Mouse (Mus musculus): ENCODE data around the gene Atp6v1g1. TPM values are rescaled to one million over a fixed set of nuclear protein-coding genes. Genes with fewer than 3 reads are reported as not detected.

Atp6v1g1 gene
- polyA plus RNA-seq, 1 experiment from 2014 or later = 125 TPM

DNA sequence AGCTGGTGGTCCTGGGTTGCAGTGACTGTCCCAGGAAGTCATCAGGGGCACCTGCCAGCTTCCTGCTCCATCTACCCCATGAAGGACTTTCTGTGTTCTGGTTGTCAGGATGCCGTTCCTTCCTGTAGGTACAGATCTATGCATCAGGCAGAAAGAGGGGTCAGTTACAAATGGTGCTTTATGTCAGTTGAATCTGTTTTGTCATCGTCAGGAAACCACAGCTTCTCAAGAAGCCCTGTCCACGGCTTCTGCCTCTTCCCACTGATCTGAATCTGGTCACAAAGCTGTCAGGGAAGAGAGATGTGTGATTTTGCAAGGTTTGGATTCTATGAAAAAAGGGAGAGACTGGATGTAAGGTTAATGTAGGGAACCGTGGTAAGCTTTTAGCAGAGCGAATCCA, 29.6 kb upstream of the Atp6v1g1 start:
- no peak overlapping the region for H3K27ac ChIP-seq
- no peak overlapping the region for H3K4me3 ChIP-seq (replicated peaks)
- DNase-seq (no peak), ATAC-seq (ENCODE audit: low read depth) (no peak)
- H3K4me1 ChIP-seq (replicated peaks) = no peaks in the 10 kb centered on the region
- no peaks in the 10 kb centered on the region; the same call in 1 of the 2 replicates for H3K27me3 ChIP-seq
- no peak overlapping the region for H3K4me2 ChIP-seq
- no peak overlapping the region for H3K9ac ChIP-seq
- H3K36me3 ChIP-seq = no peaks in the 10 kb centered on the region
- 26% methylated on average over 5 of the region's 5 CpGs for WGBS (ENCODE audit: insufficient replicate concordance)
- H3K9me3 ChIP-seq (replicated peaks) = no peaks in the 10 kb centered on the region

DNA sequence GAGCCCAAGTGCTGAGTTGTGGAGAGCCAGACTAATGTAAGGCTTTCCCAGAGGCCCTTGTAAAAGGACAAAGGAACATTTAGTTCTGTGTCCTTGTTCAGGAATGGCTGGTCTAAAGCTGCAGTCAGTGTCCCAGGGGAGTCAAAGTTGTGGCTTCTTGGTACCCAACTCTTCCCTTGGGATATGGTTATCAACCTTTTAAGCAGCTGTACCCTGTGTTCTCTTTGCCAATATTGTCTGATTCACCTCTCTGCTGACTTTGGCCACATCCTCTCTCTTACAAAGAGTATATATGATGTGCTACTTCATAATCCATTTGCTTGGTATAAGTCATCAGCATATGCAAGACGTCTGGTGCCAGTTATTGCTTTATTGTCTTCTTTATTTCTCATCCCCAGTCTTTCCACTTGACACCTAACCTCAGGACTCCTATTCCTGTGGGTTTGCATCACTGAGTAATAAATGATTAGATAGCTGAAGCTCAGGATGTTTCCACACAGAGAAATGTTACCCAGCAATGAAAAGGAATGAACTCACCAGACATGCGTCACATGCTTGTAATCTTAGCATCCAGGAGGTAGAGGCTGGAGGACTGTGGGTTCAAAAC, 22.7 kb upstream of the Atp6v1g1 start:
- no peak overlapping the region for H3K4me3 ChIP-seq (replicated peaks)
- DNase-seq (no peak), ATAC-seq (ENCODE audit: low read depth) (no peak)
- no peaks in the 10 kb centered on the region for H3K36me3 ChIP-seq
- no peaks in the 10 kb centered on the region for H3K27me3 ChIP-seq
- H3K9me3 ChIP-seq (replicated peaks) = no peaks in the 10 kb centered on the region
- H3K4me2 ChIP-seq = no peak overlapping the region
- H3K27ac ChIP-seq = no peak overlapping the region
- H3K4me1 ChIP-seq (replicated peaks) = no peaks in the 10 kb centered on the region
- no peak overlapping the region for H3K9ac ChIP-seq
- 43% methylated on average over 2 of the region's 2 CpGs for WGBS (ENCODE audit: insufficient replicate concordance)

DNA sequence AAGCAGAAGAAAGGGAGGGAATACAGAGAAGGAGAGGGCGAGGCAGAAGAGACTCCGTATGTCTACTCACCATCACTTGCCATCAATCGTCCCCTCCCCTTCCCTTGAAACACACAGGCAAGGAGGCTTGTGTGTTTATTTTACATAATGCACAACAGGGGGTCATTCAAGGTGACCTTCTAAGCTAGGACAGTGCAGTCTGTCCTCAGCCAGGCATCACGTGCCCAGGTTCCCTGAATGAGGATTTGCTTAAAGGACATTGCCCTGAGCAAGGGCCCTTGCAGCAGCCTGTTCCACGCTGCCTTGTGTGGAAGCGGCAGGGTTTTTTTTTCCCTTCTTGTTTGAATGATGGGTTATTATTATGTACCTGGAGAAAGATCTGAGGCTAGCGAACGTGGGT, 19.1 kb upstream of the Atp6v1g1 start:
- no peak overlapping the region for H3K4me2 ChIP-seq
- no peaks in the 10 kb centered on the region for H3K36me3 ChIP-seq
- no peak overlapping the region for H3K9ac ChIP-seq
- no peaks in the 10 kb centered on the region for H3K9me3 ChIP-seq (replicated peaks)
- no peaks in the 10 kb centered on the region for H3K4me1 ChIP-seq (replicated peaks)
- no peak for DNase-seq
- no peaks in the 10 kb centered on the region for H3K27me3 ChIP-seq
- 68% methylated on average over 8 of the region's 8 CpGs for WGBS (ENCODE audit: insufficient replicate concordance)
- no peak overlapping the region for H3K4me3 ChIP-seq (replicated peaks)
- ATAC-seq (ENCODE audit: low read depth) = no peak
- H3K27ac ChIP-seq = no peak overlapping the region

DNA sequence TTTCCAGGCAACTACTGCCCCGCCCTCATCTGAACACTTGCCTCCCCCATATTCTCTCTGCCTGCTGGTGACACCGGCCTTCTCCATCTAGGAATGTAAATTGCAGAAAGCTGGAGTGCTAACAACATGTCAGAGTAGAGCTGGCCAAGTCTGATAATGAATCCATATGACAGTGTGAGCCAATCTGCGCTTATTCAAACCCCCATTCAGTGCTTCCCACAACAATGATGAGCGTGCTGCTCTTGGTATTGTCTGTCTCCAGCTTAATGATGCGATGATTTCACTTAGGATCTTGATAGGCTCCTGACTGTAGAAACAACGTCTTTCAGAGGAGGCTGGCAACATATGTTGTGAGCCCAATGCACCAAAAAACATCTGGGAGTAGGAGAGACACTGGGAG, 15.6 kb upstream of the Atp6v1g1 start:
- no peak overlapping the region for H3K4me3 ChIP-seq (replicated peaks)
- no peak overlapping the region for H3K9ac ChIP-seq
- H3K4me2 ChIP-seq = no peak overlapping the region
- H3K9me3 ChIP-seq (replicated peaks) = no peaks in the 10 kb centered on the region
- no peak for ATAC-seq (ENCODE audit: low read depth)
- H3K36me3 ChIP-seq = no peaks in the 10 kb centered on the region
- no peaks in the 10 kb centered on the region for H3K27me3 ChIP-seq
- no peak for DNase-seq
- no peak overlapping the region for H3K27ac ChIP-seq
- 69% methylated on average over 6 of the region's 6 CpGs for WGBS (ENCODE audit: insufficient replicate concordance)
- H3K4me1 ChIP-seq (replicated peaks) = no peaks in the 10 kb centered on the region

DNA sequence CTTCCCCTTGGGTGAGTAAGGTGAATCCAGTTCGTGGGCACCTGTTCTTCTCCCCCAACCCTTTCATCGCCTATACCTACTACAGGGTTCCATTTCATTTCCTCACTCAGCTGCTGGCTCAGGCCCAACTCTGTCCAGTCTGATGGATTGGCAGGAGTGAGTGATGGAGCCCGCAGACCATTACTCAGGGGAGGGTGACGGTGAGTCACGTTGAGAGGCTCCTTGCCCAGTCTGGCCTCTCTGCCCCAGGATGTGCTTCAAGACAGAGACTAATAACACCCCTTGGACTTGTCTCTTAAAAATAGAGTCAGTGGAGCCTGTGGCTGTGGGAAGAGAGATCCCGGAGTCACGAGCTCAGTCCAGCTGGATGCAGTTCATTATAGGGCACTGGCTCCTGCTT, 14.2 kb upstream of the Atp6v1g1 start:
- no peak overlapping the region for H3K4me3 ChIP-seq (replicated peaks)
- no peak overlapping the region for H3K27ac ChIP-seq
- ATAC-seq (ENCODE audit: low read depth) (no peak), DNase-seq (no peak)
- 61% methylated on average over 7 of the region's 7 CpGs for whole genome bisulfite sequencing (ENCODE audit: insufficient replicate concordance)
- no peaks in the 10 kb centered on the region for H3K27me3 ChIP-seq
- H3K9ac ChIP-seq = no peak overlapping the region
- no peaks in the 10 kb centered on the region for H3K4me1 ChIP-seq (replicated peaks)
- no peak overlapping the region for H3K4me2 ChIP-seq
- no peaks in the 10 kb centered on the region for H3K36me3 ChIP-seq
- no peaks in the 10 kb centered on the region for H3K9me3 ChIP-seq (replicated peaks)

DNA sequence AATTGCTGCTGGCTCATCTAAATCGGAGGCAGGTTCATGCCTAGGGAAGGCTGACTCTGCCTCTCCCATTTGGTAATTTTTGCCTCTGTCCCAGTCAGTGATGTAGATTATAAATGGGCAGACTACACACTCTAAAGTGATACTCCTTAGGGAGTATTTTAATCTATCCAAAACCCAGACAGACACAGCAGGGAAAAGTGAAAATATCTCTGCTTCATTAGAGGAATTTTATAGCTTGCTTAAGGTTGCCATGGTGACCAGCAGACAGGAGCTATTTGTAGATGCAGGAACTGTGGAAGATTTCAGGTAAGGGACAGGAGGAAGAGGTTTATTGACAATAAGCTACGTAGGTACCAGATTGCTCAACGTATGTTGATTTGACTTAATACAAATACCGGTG, 7.0 kb upstream of the Atp6v1g1 start:
- H3K4me2 ChIP-seq = no peak overlapping the region
- H3K4me3 ChIP-seq (replicated peaks) = no peak overlapping the region
- WGBS (ENCODE audit: insufficient replicate concordance) = 68% methylated on average over 4 of the region's 4 CpGs

DNA sequence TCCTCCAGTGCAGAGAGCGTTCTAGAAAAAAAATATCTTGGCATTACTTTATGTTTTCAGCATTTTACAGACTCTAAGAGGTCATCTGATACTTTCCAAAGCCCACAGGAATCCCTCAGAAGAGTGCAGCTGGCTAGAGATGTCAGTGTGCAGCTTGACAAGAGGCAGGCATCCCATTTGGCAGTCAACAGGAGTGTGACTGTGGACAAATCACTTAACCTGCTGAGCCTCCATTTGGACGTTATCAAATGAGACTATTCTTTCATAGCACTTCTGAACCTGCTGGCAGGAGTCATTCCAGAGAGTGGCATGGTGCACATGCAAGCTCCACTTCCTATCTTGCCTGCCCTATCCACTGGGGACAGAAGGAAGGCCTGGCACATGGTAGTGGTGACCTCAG, 2.4 kb upstream of the Atp6v1g1 start:
- H3K9ac ChIP-seq = no peak overlapping the region
- ATAC-seq (ENCODE audit: low read depth) (no peak), DNase-seq (no peak)
- H3K36me3 ChIP-seq = no peaks in the 10 kb centered on the region
- WGBS (ENCODE audit: insufficient replicate concordance) = 61% methylated on average over 2 of the region's 2 CpGs
- no peak overlapping the region for H3K4me2 ChIP-seq
- no peak overlapping the region for H3K27ac ChIP-seq
- no peaks in the 10 kb centered on the region for H3K9me3 ChIP-seq (replicated peaks)
- peaks cover 30% of the 10 kb centered on the region for H3K4me1 ChIP-seq (replicated peaks)
- H3K4me3 ChIP-seq (replicated peaks) = no peak overlapping the region
- no peaks in the 10 kb centered on the region for H3K27me3 ChIP-seq

More for the DNA sequence above, 7.0 kb upstream of the Atp6v1g1 start:
- ATAC-seq (ENCODE audit: low read depth) (no peak), DNase-seq (no peak)
- Histone ChIP-seq H3K27ac (no peak overlapping the region), H3K4me1 (replicated peaks) (no peaks in the 10 kb centered on the region), H3K9me3 (replicated peaks) (no peaks in the 10 kb centered on the region), H3K36me3 (no peaks in the 10 kb centered on the region), H3K27me3 (no peaks in the 10 kb centered on the region), H3K9ac (no peak overlapping the region)

DNA sequence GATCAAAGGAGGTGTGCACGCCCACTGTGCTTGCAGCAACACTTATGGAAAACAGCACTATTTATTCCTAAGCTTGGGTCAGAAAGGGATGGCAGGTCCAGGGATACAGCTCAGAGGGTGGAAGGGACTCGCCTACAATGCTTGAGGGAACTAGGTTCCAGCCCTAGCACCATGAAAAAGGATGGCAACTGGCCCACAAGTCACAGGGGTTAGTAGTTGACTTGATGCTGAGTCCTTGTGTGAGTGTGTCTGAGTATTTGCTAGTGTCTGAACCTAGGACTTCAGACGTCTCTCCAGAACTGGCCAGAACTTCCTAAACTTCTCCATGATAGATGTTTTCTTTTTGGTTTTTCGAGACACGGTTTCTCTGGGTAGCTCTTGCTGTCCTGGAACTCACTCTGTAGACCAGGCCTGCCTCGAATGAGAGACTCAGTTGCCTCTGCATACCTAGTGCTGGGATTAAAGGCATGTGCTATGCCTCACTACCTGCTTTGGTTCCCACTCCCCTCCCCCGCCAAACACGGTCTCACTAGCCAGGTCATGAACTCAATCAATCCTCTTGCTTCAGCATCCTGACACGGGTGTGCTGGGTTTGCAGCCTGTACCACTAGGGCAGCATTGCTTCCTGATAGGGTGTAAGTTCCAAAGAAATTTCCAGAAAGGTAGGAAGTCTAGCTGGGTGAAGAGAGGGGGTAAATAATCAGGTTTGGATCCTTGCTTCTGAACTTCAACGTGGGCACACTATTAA, 652 bp upstream of the Atp6v1g1 start:
- Histone ChIP-seq H3K4me1 (replicated peaks) (peaks cover 34% of the 10 kb centered on the region), H3K36me3 (peaks cover 10% of the 10 kb centered on the region), H3K27ac (peak overlapping the region; percentile 30), H3K4me2 (peak overlapping the region; percentile 51), H3K4me3 (replicated peaks) (peak overlapping the region; percentile 20; the same call in 1 of the 2 replicates), H3K9me3 (replicated peaks) (no peaks in the 10 kb centered on the region), H3K9ac (peak overlapping the region; percentile 51; the same call in 1 of the 2 replicates), H3K27me3 (no peaks in the 10 kb centered on the region)
- 59% methylated on average over 10 of the region's 10 CpGs for WGBS (ENCODE audit: insufficient replicate concordance)
- DNase-seq (no peak), ATAC-seq (ENCODE audit: low read depth) (peak; percentile 34)

DNA sequence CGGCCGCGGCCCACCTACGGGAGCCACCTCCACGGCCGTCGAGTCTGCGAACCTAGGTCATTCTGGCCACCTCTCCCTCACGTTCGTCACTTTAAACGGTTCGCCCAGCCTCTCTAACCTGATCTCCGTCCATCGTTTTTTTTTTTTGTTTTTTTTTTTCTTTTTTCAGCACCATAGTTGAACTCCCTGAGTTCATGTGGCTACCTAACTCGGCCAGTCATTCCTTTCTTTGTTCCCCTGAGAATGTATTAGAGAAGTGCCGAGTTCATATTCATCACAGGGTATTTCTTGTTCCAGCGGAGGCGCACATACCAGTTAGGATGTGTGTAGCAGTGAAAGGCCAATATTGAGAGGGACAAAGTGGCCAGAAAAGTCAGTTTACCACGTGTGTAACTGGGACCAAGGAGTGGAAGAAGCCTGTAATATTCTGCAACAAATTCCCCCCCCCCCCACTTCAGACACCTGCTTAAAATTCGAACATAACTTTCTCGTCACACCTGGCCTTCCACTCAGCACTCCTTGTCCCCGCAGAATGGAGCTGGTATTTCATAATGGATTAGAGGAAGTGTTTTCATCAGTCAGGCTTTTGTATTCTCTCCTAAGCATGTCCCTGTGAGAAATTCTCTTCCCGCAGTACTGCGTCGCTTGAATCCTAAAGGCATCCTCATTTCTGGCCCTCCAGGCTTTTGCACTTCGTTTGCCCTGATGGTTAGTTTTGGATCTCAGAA, 823 bp downstream of the Atp6v1g1 start:
- Histone ChIP-seq H3K9me3 (replicated peaks) (no peaks in the 10 kb centered on the region), H3K27me3 (no peaks in the 10 kb centered on the region), H3K27ac (peak overlapping the region; percentile 81), H3K4me3 (replicated peaks) (peak overlapping the region; percentile 85), H3K4me1 (replicated peaks) (peaks cover 34% of the 10 kb centered on the region), H3K9ac (peak overlapping the region; percentile 92), H3K36me3 (peaks cover 19% of the 10 kb centered on the region), H3K4me2 (peak overlapping the region; percentile 82)
- ATAC-seq (ENCODE audit: low read depth) (no peak), DNase-seq (no peak)
- WGBS (ENCODE audit: insufficient replicate concordance) = 21% methylated on average over 26 of the region's 26 CpGs

DNA sequence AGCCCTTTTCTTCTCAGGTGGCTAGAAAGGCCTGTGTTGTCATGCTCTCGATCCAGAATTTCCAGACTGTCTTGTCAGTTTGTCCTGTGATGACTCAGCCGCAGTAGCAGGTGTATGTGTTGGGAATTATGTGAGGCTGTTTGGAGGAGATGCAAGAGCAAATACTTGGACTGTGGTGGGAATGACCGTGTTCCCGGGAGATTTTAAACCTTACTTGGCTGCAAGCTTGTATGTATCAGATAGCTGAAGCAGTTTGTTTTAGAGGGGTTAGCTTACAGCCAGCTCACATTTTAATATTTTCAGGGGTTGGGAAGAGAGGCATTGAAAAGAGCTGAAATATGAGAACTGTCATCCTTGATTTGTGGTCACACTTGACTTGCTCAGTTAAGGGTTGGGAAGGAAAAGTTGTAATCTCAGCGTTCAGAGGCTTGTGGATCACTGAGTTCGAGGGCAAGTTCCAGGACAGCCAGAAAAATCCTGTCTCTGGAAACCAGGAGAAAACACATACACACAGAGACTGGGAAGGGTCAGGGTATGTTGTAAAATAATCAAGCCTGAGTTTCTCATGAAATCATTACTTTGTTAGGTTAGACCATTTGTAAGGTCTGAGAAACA, 2.0 kb downstream of the Atp6v1g1 start:
- no peak overlapping the region for H3K27ac ChIP-seq
- H3K9me3 ChIP-seq (replicated peaks) = no peaks in the 10 kb centered on the region
- peak overlapping the region; percentile 92; the same call in 1 of the 2 replicates for H3K9ac ChIP-seq
- H3K4me2 ChIP-seq = peak overlapping the region; percentile 82
- H3K27me3 ChIP-seq = no peaks in the 10 kb centered on the region
- H3K4me3 ChIP-seq (replicated peaks) = peak overlapping the region; percentile 85
- peaks cover 30% of the 10 kb centered on the region for H3K36me3 ChIP-seq
- WGBS (ENCODE audit: insufficient replicate concordance) = 73% methylated on average over 6 of the region's 6 CpGs
- H3K4me1 ChIP-seq (replicated peaks) = peaks cover 34% of the 10 kb centered on the region
- no peak for DNase-seq
- ATAC-seq (ENCODE audit: low read depth) = no peak

DNA sequence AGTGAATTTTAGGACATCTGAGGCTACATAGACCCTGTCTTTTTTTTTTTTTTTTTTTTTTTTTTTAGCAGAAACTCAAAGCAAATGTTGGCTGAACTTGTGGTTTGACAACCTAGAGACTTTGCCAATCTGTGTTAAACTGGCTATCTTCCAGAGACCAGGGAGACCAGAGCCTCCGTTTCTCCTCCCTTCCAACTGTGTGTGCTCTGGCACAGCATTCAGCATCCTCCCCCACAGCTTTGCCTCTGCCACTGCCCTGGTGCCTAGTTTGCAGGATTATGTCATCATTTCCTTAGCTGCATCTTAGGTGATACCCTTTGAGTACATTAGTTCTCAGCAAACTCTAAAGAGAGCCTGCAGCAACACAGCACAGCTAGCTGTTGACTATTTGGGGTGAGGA, 3.2 kb downstream of the Atp6v1g1 start:
- no peak for DNase-seq
- Histone ChIP-seq H3K9ac (no peak overlapping the region), H3K4me2 (no peak overlapping the region)

More for the DNA sequence above, 3.2 kb downstream of the Atp6v1g1 start:
- no peak for ATAC-seq (ENCODE audit: low read depth)
- Histone ChIP-seq H3K36me3 (peaks cover 42% of the 10 kb centered on the region), H3K9me3 (replicated peaks) (no peaks in the 10 kb centered on the region), H3K27me3 (no peaks in the 10 kb centered on the region), H3K27ac (no peak overlapping the region), H3K4me3 (replicated peaks) (no peak overlapping the region), H3K4me1 (replicated peaks) (peaks cover 34% of the 10 kb centered on the region)
- 63% methylated on average over 1 of the region's 1 CpGs for WGBS (ENCODE audit: insufficient replicate concordance)
